Mouse (Mus musculus) bone marrow, adult 2 months (tissue): ENCODE data around the gene Macrod2.

Experiments
- CTCF ChIP-seq: fragments of 200-500 bp; IDR thresholded peaks from 2 replicates; pipeline ENCODE4 v1.5.1; 2011; ENCODE audit warnings: low read length, control low read depth; ENCODE audit not compliant: control insufficient read depth, insufficient read depth
- POLR2A ChIP-seq: fragments of 200-500 bp; IDR thresholded peaks from 2 replicates; pipeline ENCODE4 v1.6.1; 2011; ENCODE audit warnings: low read depth, mild to moderate bottlenecking, control low read depth, low read length, borderline replicate concordance; ENCODE audit not compliant: control insufficient read depth

DNA sequence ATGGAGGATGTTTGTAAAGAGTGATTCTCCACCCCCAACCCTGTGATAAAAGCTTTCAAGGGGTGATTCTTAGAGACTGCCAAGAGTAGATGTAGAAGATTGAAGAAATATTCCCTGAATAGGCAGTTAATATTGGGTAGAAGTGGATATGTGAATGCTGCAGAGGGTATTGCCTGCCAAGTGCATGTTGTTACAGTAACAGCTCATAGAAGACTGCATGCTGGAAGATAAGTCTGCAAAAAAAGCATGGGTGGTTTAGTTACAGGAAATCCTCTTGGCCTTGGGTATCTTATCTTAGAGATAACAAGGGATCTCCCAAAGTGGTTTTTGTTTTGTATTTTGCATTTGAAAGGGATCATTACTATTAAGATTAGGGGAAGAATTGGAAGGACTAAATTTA lies 30.7 kb downstream of the Macrod2 start:
- TF ChIP-seq POLR2A: no peak
- no peak for TF ChIP-seq CTCF
